Mouse (Mus musculus) bone marrow macrophage, adult 2 months (primary cell): ENCODE results near the gene Haus2.

Experiments used
- CTCF ChIP-seq: IDR thresholded peaks from 2 replicates; pipeline ENCODE4 v1.5.1; 2012; ENCODE audit warnings: low read depth, mild to moderate bottlenecking, low read length, moderate library complexity
- POLR2A ChIP-seq: IDR thresholded peaks from 2 replicates; pipeline ENCODE4 v1.6.1; 2012; ENCODE audit warnings: mild to moderate bottlenecking, low read depth, low read length, borderline replicate concordance

GRCm38 (mm10) chr2:120656711-120657110, 47.5 kb downstream of the Haus2 start:
- TF ChIP-seq POLR2A, result no peak
- no peak for TF ChIP-seq CTCF
